Mouse (Mus musculus): Measurements from ENCODE around the gene Slc37a1.
"Not testable (repeated sequence)": the region's sequence is repeated elsewhere in the genome, so short reads cannot be mapped to it uniquely, and the experiment has no call there.

Slc37a1 gene

DNA sequence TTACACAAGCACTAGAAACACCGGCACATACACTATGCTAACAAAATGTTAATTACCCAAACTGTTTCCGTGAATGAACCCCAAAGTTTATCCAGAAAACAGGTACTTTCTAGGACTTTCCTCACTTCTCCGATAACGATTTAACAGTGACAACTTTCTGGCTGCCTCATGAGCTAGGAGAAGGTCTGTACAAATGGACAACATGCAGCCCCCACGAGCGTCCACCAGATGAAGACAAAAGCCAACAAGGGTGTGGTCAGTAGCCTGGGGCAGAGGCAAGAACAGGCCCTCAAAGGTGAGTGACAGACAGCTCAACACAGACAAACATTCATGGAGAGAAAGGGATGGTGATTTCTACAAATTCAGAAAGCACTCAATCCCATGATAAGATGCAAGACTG is 19.0 kb upstream of the Slc37a1 start:
- no peak for DNase-seq (ENCODE audit: extremely low spot score, low read depth, low spot score)

DNA sequence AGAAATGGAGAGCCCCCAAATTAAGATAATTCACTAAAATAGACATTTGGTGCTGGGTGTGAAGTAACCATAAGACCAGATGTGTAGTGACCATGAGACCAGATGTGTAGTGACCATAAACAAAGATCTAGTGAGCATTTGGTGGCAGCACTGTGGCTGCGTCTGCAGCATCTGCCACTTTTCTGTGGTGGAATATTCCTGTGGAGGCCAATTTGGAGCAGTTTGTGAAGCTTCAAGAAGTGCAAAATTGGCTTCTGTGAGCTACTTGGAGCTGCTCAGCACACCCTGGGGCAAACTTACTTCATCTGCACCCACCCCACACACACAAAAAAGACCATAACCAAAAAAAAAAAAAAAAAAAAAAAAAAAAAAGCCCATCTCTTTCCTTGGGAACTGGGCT is 18.6 kb upstream of the Slc37a1 start:
- no peak for DNase-seq (ENCODE audit: extremely low spot score, low read depth, low spot score)

DNA sequence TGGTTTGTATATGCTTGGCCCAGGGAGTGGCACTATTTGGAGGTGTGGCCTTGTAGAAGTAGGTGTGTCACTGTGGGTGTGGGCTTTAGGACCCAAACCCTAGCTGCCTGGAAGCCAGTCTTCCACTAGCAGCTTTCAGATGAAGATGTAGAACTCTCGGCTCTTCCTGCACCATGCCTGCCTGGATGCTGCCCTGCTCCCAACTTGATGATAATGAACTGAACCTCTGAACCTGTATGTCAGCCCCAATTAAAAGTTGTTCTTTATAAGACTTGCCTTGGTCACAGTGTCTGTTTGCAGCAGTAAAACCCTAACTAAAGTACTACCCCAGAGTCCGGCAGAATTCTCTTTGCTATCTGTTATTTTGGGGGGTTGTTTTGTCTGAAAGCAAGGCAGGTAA is 16.8 kb upstream of the Slc37a1 start:
- no peak for DNase-seq (ENCODE audit: extremely low spot score, low read depth, low spot score)

DNA sequence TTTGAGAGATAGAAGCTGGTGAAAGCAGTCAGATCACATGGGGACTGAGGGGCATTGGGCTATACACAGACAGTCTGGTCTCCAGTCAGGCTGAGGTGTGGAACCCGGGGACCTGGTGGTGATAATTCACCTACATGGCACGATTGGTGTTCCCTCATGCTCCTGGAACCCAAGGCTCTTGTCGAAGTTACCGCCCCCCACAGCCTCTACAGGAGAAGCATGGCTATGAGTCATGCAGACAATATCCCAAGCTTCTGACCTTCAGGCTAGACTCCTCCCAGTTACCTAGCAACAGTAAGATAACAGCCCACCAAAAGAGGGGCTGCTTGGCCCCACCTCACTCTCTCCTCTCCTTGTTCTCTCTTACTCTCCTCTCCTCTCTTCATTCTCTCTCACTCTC is 16.3 kb upstream of the Slc37a1 start:
- no peak for DNase-seq (ENCODE audit: extremely low spot score, low read depth, low spot score)

DNA sequence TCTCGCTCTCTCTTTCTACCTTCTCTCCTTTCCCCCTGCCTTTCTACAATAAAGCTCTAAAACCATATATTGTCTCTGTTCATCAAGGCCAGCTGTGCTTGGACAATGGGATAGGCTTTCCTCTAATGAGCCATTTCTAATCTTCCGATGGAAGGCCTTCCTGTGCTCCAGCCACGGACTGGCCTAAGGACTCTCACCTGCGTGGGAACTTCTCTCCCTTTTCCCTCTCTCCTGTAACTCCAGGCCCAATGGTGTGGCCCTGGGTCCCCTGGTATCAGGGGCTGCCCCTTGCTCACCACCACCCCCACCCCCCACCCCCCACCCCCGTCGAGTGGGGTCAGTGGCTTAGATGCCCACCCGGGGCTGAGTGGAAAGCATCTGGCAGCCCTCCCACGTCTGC is 15.9 kb upstream of the Slc37a1 start:
- DNase-seq (ENCODE audit: extremely low spot score, low read depth, low spot score) = not testable (repeated sequence)

DNA sequence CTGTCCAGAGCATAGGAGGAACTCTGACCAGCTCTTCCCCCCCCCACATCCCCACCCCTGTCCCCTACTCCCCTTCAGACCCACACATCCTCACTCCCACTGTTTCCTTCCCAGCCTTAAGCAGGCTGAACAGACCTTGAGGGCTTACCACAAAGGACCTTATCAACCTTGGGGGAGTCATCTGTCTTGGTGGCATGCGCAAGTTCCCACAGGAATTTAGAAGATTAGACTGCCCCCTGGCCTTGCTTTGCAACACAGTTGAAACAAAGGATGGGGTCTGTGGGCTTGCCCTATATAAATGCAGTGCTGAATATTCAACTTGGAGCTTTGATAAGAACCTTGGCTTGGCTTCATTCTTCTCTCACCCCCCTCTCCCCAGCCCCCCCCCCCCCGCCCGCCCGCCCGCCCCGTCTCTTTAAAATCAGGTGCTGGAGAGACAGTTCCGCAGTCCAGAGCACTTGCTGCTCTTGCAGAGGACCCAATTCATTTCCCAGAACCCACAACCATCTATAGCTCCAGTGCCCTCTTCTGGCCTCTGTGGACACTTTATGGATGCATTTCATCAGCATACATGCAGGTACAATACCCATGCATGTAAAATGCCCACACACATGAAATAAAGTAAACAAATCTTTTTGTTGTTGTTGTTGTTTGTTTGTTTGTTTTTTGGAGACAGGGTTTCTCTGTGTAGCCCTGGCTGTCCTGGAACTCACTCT is 15.3 kb upstream of the Slc37a1 start:
- no peak for DNase-seq (ENCODE audit: extremely low spot score, low read depth, low spot score)

DNA sequence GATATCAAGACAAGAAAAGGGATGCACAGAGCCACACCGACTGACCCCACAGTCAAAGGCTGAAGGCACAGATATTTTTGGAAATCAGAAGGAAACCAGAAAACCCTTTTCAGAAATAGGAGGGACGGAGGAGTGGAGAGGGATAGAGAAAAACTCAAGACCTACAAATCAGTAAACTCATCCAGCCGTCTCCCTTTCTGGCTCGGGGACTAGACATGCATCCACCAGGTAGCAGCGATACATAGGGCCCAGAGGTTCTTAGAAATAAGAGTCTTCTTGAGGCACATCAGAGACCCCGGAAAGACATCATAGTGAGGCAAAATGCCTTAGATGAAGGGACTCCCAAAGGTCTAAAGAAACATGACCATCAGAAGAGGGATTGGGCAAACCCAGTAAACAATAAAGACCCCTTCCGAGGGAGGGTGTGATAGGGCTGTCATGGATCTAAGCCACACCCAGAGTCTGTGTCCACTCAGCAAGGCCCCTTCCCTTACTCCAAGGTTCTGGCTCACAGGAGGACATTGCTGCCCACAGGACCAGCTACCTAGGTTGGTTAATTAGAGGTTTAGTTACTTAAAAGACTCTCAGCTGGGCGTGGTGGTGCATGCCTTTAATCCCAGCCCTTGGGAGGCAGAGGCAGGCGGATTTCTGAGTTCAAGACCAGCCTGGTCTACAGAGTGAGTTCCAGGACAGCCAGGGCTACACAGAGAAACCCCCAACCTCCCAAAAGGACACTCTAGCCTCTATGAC is 14.0 kb upstream of the Slc37a1 start:
- DNase-seq (ENCODE audit: extremely low spot score, low read depth, low spot score) = no peak

DNA sequence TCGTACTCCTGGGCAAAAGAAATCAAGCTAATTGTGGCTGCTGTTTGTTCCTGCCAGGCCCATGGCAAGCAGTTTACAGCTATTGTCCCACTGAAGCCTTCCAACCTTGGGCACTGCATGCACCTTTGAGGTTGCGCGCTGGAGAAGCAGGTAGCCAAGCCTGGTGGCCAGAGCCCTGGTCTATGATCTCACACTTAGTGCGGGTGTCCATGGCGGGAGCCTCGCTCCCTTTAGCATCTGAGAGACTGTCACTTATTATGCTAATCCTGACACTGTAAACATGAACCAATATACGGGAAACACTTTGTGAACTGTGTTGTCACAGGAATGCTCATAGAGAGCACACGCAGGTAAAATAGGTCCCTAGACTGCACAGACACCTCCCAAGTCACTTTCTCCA is 13.0 kb upstream of the Slc37a1 start:
- no peak for DNase-seq (ENCODE audit: extremely low spot score, low read depth, low spot score)

DNA sequence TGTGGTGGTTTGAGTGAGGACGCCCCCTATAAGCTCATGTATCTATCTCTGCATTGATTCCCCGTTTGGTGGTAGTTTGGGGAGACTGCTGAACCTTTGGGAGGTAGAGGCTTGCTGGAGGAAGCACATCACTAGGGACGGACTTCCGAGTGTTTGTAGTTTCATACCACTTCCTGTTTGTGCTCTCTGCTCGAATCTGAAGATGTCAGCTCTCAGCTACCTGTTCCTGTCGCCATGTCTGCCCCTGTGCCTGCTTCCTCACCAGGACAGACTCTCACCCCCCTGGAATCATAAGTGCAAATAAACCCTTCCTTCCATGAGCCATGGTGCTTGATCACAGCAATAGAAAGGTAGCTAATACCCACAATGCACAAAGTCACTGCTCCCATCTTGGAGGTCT is 11.4 kb upstream of the Slc37a1 start:
- no peak for DNase-seq (ENCODE audit: extremely low spot score, low read depth, low spot score)

DNA sequence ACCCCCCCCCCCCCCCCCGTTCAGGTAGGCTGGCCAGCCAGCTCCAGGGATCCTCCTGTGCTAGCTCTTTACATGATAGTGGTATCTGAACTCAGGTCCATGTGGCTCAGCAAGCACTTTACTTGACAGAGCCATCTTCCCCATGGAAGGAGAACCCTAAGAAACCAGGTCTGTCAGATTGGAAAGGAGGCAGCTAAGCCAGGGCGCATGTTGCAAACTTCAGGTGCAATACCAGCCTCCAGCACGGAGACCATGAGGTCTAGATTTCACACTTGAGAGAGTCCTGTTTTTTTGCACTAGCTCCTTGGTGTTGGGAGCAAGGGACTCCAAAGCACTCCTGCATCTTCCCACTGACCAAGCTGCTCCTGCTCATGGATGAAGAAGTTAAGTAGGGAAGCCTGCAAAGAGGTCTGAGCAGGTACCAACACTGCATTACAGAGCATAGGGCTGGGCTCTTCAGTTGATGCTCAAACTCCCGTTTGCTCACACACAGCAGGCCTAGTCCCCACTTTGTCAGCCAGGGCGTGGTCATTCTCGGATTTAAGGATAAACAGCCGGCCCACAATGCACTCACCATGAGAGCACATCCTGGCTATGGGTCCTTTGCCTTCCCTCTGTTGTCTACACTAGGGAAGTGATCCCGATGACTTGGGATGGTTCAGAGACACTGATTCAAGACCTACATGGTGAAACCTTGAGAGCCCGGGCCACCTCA is 10.2 kb upstream of the Slc37a1 start:
- DNase-seq (ENCODE audit: extremely low spot score, low read depth, low spot score) = no peak

DNA sequence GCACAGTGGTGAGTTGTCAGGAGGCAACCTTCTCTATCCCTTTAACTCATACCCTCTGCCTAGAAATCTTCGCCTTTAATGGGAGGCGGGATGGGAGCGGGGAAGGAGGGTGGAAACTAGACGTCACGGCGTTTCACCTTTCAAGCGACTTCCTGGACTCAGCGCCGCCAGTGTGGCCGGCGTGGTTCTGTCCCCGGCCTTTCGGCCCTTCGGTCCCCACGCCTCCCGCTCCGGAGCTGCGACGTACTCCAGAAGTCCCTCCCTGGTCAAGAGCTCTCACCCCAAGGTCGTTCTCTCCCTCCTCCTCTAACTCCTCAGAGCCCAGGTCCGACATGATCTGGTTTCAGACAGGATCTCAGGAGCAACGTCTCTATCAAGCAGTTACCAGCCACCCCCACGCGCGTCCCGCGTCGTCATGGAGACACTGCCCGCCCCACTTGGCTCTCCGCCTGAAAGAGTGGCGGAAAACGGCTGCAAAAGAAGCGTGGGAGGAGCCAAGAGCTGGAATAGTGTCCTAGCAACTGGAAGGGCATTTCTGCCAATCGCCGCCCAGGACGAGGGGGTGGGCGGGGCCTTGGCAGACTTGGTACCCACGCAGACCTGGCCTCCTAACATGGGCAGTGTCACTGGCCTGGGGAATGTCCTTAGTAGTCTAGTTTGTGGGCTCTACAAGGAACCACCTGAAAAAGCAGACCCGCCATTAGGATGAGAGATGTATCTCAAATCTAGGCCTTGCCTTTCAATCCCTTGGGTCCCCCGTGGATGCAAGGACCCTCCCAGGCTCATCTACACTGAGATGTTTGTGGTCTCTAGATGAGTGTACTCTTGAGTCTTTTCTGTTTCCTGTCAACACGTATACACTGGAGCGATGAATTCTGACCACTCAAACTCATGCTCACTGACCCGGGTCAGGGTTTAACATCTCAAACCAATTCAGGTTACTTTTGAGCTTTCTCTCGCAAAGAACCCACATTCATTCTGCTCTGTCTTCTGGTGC is 9.4 kb upstream of the Slc37a1 start, which contains the start of gene Rsph1:
Gene Rsph1 (minus strand): TSS at position 462 of the 997 bp plus-strand sequence.
- no peak for DNase-seq (ENCODE audit: extremely low spot score, low read depth, low spot score)

DNA sequence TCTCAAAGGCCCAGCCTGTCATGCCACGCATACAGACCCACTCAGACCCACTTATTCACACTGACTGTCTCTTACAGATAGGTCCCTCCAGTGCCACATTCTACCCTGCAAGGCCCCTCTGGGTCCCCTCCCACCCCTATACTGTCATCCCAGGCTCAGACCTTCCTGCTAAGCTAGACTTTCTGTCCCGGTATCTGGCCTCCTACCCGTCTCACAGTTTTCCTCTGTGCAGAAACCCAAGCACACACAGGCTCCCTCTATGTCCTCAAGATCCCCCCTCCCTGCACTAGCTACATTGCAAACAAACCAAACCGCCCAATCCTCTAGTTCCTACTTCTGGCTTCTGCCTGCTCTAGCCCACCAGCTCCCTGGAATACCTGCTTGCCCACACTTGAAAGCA is 8.7 kb upstream of the Slc37a1 start:
- no peak for DNase-seq (ENCODE audit: extremely low spot score, low read depth, low spot score)

DNA sequence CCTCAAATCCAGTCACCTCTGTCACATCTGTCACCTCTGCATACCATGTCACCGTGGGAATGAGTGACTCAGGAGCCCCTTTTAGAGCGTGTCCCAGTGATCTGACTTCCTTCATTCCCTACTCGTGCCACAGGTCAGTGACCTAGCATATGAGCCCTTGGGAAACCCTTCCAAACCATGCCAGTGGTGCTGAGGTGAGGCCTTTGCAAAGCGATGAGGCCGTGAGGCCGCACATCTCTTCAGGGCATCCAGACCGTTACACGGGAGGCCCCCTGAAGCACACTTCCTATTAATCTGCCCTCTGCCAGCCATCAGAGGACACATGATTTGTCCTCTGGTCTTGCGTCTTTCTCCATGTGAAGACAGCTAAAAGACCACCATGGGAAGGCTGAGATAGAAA is 7.1 kb upstream of the Slc37a1 start:
- DNase-seq (ENCODE audit: extremely low spot score, low read depth, low spot score) = no peak

DNA sequence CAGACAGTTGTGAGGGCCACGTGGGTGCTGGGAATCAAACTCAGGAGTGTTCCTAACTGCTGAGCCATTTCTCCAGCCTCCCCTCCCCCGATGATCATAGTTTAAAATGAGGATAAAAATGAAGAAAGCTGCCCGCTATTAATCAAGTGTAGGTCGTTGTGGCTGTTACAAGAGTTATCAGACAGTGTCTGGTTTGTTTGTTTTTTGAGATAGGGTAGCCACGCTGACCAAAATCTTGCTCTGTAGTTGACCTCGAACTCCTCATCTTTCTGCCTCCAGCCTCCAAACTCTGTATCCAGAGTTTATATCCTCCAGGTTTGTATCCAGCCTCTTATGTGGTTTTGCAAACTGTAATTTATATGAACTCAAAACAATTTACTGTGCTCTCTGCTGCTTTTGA is 6.3 kb upstream of the Slc37a1 start:
- DNase-seq (ENCODE audit: extremely low spot score, low read depth, low spot score) = no peak

DNA sequence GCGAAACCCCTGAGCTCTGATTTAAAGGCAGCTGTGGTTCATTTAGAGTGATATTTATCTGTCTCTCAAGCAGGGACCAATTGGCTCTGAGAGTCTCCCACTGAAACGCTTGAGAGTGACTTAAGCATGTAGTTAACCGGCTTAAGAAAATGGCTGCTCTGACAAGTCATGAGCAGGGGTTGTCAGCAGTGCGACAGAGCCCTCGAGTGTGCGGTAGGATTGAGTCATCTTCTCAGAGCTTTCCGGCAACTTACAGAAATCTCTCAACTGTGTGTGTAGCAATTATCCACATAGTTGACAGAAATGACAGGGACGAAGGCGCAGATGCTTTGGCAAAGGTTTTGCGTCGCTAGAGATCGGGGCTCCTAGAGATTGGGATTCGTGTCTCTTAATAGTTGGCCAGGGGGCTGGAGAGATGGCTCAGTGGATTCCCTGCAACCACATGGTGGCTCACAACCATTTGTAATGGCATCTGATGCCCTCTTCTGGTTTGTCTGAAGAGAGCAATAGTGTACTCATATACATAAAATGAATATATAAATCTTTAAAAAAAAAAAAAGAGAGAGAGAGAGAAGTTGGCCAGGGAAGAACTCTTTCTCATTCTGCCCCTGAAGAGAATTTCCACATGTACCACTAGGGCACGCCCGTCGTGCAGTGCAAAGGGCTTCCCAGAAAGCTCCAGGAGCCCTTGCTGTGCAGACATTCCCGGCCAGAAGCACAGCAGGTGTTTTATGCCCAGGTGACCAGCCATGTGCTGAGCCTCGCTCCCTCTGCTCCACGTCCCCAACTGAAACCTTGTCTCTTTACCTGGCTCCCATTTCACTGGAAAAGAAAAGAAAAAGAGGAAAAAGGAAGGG is 4.5 kb upstream of the Slc37a1 start:
- no peak for DNase-seq (ENCODE audit: extremely low spot score, low read depth, low spot score)

DNA sequence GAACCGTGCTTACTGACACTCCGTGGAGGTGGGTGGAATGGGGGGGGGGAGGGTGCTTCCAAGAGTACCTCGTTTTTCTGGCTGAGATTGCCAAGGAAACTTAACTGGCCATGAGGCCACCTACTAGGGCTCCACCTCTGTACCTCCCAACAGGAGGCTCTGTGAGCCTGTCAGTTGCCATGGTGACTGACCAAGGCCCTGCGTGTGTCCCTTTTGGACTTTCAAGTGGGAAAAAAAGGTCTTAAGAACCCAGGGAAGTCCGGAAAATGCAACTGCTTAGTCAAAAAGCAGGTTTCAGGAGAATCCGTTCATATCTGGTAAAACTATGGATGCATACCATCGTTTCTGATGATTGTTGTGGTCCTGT is 3.9 kb upstream of the Slc37a1 start:
- DNase-seq (ENCODE audit: extremely low spot score, low read depth, low spot score) = no peak

DNA sequence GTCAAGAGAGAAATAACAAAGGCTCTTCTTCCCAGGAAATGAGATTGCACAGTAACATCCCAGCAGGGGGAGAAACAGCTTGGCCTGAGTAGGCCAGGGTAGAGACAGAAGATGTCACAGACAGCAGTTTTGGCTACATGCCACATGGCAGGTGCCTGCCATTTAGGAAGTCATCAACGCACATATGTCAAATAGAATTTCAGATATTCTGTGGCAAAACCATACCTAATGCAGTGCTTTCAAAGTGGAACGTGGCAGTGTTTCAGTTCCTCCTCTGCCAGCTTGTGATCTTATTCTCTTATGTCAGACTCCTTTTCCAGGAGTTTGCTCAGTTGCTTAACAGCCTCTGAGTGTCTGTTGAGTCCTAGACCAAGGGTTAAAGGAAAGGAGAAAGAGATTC is 725 bp upstream of the Slc37a1 start:
- no peak for DNase-seq (ENCODE audit: extremely low spot score, low read depth, low spot score)

DNA sequence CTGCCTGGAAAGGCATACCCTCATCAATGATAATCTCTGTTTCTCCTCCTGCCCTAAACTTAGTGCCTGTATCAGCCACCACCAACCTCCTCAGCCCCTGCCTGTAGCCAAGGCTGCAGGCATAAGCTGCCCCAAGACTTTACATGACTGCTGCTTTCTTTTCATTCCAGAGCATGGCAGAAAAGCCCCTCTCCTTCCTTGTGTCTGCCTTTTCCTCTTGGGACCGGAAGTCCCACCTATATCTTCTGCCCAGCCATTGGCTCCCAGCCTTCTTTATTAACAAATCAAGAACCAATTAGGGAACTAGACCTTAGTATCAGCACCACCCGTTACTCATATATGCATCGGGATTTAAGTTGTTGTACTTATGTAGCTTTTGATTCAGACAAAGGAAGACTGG is 624 bp downstream of the Slc37a1 start:
- no peak for DNase-seq (ENCODE audit: extremely low spot score, low read depth, low spot score)

DNA sequence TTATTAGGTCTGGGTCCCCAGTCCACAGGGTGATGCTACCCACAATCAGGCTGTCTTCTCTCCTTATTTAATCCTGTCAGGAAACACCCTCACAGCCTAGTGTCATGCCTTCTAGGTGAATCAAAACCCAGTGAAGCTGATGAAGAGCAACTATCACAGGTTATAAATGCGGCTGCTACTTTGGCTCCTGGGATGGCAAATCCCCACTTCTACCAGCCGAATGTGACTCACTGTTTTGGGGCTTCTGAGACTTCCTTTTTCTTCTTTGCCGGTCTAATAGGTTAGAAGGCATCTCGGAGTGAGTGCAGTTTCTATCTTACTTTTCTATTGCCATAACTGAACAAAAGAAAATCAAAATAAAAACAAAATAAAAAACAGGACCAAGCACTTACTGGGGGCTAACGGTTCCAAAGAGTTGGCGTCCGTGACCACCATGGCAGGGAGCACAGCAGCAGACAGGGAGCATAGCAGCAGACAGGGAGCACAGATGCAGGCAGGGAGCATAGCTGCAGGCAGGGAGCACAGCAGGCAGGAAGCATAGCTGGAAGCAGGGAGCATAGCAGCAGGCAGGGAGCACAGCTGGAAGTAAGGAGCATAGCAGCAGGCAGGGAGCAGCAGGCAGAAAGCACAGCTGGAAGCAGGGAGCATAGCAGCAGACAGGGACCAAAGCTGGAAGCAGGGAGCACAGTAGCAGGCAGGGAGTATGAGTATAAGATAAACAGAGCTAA is 2.6 kb downstream of the Slc37a1 start:
- DNase-seq (ENCODE audit: extremely low spot score, low read depth, low spot score) = no peak

Data from hindlimb bud, embryonic 11.5 days (tissue).